8 mouse cellular contexts compared by ENCODE assay signal in the genomic region with DNA sequence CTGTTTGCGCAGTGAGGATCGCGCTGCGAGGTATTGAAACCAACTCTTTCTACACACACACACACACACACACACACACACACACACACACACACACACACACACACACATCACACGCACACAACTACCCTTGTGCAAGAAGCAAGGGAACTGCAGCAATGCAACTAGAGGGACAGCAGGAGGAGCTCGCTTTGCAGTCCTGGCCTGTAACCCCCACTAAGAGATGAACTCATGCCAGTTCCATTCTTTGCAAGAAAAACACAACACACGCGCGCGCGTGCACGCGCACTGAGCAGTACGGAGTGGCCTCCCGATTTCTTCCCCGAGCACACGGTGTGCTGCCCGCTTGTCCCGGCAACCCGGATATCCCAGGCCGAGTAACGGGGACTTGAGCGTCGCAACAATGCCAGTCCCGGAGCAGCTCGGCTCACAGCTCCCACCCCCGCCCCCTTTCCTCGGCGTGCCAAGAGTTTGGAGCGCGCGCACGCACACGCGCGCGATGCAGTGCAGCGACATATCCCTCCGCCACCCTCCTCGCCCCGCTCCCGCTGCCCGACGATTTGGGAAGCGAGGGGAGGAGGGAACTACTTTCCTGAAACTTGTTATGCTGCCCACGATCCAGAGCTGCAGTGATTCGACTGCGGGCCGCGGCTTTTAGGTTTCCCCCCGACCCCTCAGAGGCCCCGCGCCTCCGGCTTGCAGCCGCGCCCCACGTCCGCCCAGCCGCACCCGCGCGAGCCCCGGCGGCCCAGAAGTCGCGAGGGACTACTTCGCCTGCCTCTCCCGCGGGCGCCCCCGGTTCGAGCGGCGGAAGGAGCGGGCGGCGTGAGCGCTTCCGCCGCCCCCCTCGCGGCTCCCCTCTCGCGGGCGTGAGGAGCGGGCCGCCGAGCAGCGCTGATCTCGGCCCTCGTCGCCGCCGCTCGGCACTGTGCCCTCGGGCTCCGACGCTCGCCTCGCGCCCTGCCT. TPM values are rescaled to one million over a fixed set of nuclear protein-coding genes. Genes with fewer than 3 reads are reported as not detected.
A peak's percentile ranks its signal among the peaks of the same experiment; 100 is the strongest.
DNase-seq lines count a peak whose midpoint lies in the region; ATAC-seq lines count a peak whose summit lies in the region.

No protein-coding gene starts in this region.

- ATAC-seq in megakaryocyte progenitor cell, adult 5-6 weeks (replicated peaks; ENCODE audit: poor library complexity): peak; percentile 66

- peak; percentile 98 for DNase-seq in adipocyte (ENCODE audit: low spot score)
- peak; percentile 96 for DNase-seq in embryo, embryonic 10 days (ENCODE audit: low spot score)
- DNase-seq in gastrocnemius, postnatal 10 days: peak; percentile 85
- peak; percentile 93 for DNase-seq in induced T-regulatory cell, adult 2 months (ENCODE audit: low read depth)
- peak; percentile 78 to 91 for DNase-seq in left cerebral cortex, adult 9 months (ENCODE audit: low spot score in 2 of 2)
- DNase-seq in right cerebral cortex, postnatal 14 days: peak; percentile 88
- DNase-seq in urinary bladder, postnatal 36 days (ENCODE audit: low spot score in 2 of 2): peak; percentile 79 to 83

RNA-seq across cellular contexts. Expression of a gene that starts 0.6 kb away (rescaled TPM):
- 10 to 100 TPM; 22.7 to 28.4 TPM for total RNA-seq in gastrocnemius, postnatal 10 days (2021)
- 18.0 and 21.3 TPM in 2 replicates for total RNA-seq in megakaryocyte progenitor cell, adult 5-6 weeks (2015)
- total RNA-seq in megakaryocyte progenitor cell, adult 5-6 weeks (2017): 16.9 and 23.3 TPM in 2 replicates

Comparison
In these comparisons a context has a peak if more than half of its experiments do, and no peak if none do; other contexts are left out.
1. Peak in every context shown above with its lines: DNase-seq and ATAC-seq.